Mouse (Mus musculus): Measurements from ENCODE around the gene Pdlim7. TPM values are rescaled to one million over a fixed set of nuclear protein-coding genes. Genes with fewer than 3 reads are reported as not detected.

Gene Pdlim7
- polyA plus RNA-seq (2015; fragmentation: Nextera tagmentation; extraction: Ambion mirVana) = 138 and 152 TPM in 2 replicates

GRCm38 (mm10) chr13:55513111-55513748 is at the start of gene Pdlim7:
Gene Pdlim7 (minus strand): TSS chr13:55513676.
- peaks cover 8% of the 10 kb centered on the region for H3K36me3 ChIP-seq (ENCODE audit: control insufficient read depth, insufficient read depth, low read length)
- H3K4me2 ChIP-seq (ENCODE audit: low read depth, low read length) = peak within 1 kb of the TSS; percentile 66
- H3K27me3 ChIP-seq (ENCODE audit: control insufficient read depth, insufficient read depth, low read depth, low read length) = no peaks in the 10 kb centered on the region; the same call in 1 of the 2 replicates
- WGBS = under 1% methylated on average over 53 of the region's 55 CpGs
- peak within 1 kb of the TSS; percentile 74 for H3K9ac ChIP-seq (ENCODE audit: low read length)
- H3K4me1 ChIP-seq (replicated peaks; ENCODE audit: control insufficient read depth, insufficient read depth, low read length) = peaks cover 29% of the 10 kb centered on the region
- H3K9me3 ChIP-seq (ENCODE audit: control insufficient read depth, low read length) = no peaks in the 10 kb centered on the region
- ATAC-seq (ENCODE audit: low read depth) = peak; percentile 69
- peak within 1 kb of the TSS; percentile 63 for H3K4me3 ChIP-seq (ENCODE audit: low read length)
- H3K27ac ChIP-seq (ENCODE audit: low read length) = peak within 1 kb of the TSS; percentile 96

GRCm38 (mm10) chr13:55557499-55557898 is 44.0 kb upstream of the Pdlim7 start:
- Histone ChIP-seq H3K4me1 (replicated peaks; ENCODE audit: control insufficient read depth, insufficient read depth, low read length) (no peaks in the 10 kb centered on the region), H3K27me3 (ENCODE audit: control insufficient read depth, insufficient read depth, low read depth, low read length) (no peaks in the 10 kb centered on the region), H3K9me3 (ENCODE audit: control insufficient read depth, low read length) (no peaks in the 10 kb centered on the region), H3K36me3 (ENCODE audit: control insufficient read depth, insufficient read depth, low read length) (peaks cover 30% of the 10 kb centered on the region), H3K4me3 (ENCODE audit: low read length) (no peak overlapping the region), H3K9ac (ENCODE audit: low read length) (no peak overlapping the region), H3K27ac (ENCODE audit: low read length) (no peak overlapping the region), H3K4me2 (ENCODE audit: low read depth, low read length) (no peak overlapping the region)
- 66% methylated on average over 6 of the region's 6 CpGs for WGBS
- peak; percentile 72 for ATAC-seq (ENCODE audit: low read depth)

- 90% methylated on average over 9 of the region's 9 CpGs for WGBS
- no peaks in the 10 kb centered on the region for H3K4me1 ChIP-seq (replicated peaks; ENCODE audit: control insufficient read depth, insufficient read depth, low read length)
- no peak overlapping the region for H3K4me2 ChIP-seq (ENCODE audit: low read depth, low read length)
- H3K9me3 ChIP-seq (ENCODE audit: control insufficient read depth, low read length) = no peaks in the 10 kb centered on the region
- no peak overlapping the region for H3K9ac ChIP-seq (ENCODE audit: low read length)
- H3K27ac ChIP-seq (ENCODE audit: low read length) = no peak overlapping the region
- H3K27me3 ChIP-seq (ENCODE audit: control insufficient read depth, insufficient read depth, low read depth, low read length) = no peaks in the 10 kb centered on the region
- ATAC-seq (ENCODE audit: low read depth) = no peak
- no peak overlapping the region for H3K4me3 ChIP-seq (ENCODE audit: low read length)
- H3K36me3 ChIP-seq (ENCODE audit: control insufficient read depth, insufficient read depth, low read length) = peaks cover 32% of the 10 kb centered on the region
Observed at GRCm38 (mm10) chr13:55555921-55556320, 42.4 kb upstream of the Pdlim7 start.

GRCm38 (mm10) chr13:55549061-55549460 is 35.6 kb upstream of the Pdlim7 start:
- H3K9me3 ChIP-seq (ENCODE audit: control insufficient read depth, low read length) = no peaks in the 10 kb centered on the region
- 91% methylated on average over 15 of the region's 15 CpGs for WGBS
- no peak overlapping the region for H3K9ac ChIP-seq (ENCODE audit: low read length)
- no peak overlapping the region for H3K4me3 ChIP-seq (ENCODE audit: low read length)
- no peaks in the 10 kb centered on the region for H3K27me3 ChIP-seq (ENCODE audit: control insufficient read depth, insufficient read depth, low read depth, low read length)
- H3K4me2 ChIP-seq (ENCODE audit: low read depth, low read length) = no peak overlapping the region
- H3K36me3 ChIP-seq (ENCODE audit: control insufficient read depth, insufficient read depth, low read length) = peaks cover 32% of the 10 kb centered on the region
- ATAC-seq (ENCODE audit: low read depth) = no peak
- no peaks in the 10 kb centered on the region for H3K4me1 ChIP-seq (replicated peaks; ENCODE audit: control insufficient read depth, insufficient read depth, low read length)
- H3K27ac ChIP-seq (ENCODE audit: low read length) = no peak overlapping the region

- no peak for ATAC-seq (ENCODE audit: low read depth)
- H3K4me3 ChIP-seq (ENCODE audit: low read length) = no peak overlapping the region
- 87% methylated on average over 5 of the region's 5 CpGs for WGBS
Observed at GRCm38 (mm10) chr13:55548426-55548825, 35.0 kb upstream of the Pdlim7 start.

GRCm38 (mm10) chr13:55547916-55548315 is 34.4 kb upstream of the Pdlim7 start:
- H3K4me3 ChIP-seq (ENCODE audit: low read length) = no peak overlapping the region
- H3K9me3 ChIP-seq (ENCODE audit: control insufficient read depth, low read length) = no peaks in the 10 kb centered on the region
- no peaks in the 10 kb centered on the region for H3K4me1 ChIP-seq (replicated peaks; ENCODE audit: control insufficient read depth, insufficient read depth, low read length)
- H3K27me3 ChIP-seq (ENCODE audit: control insufficient read depth, insufficient read depth, low read depth, low read length) = no peaks in the 10 kb centered on the region
- WGBS = 89% methylated on average over 2 of the region's 2 CpGs
- H3K36me3 ChIP-seq (ENCODE audit: control insufficient read depth, insufficient read depth, low read length) = peaks cover 28% of the 10 kb centered on the region
- H3K9ac ChIP-seq (ENCODE audit: low read length) = no peak overlapping the region
- ATAC-seq (ENCODE audit: low read depth) = no peak
- H3K4me2 ChIP-seq (ENCODE audit: low read depth, low read length) = no peak overlapping the region
- H3K27ac ChIP-seq (ENCODE audit: low read length) = no peak overlapping the region

More at GRCm38 (mm10) chr13:55548426-55548825, 35.0 kb upstream of the Pdlim7 start:
- Histone ChIP-seq H3K27ac (ENCODE audit: low read length) (no peak overlapping the region), H3K27me3 (ENCODE audit: control insufficient read depth, insufficient read depth, low read depth, low read length) (no peaks in the 10 kb centered on the region), H3K36me3 (ENCODE audit: control insufficient read depth, insufficient read depth, low read length) (peaks cover 27% of the 10 kb centered on the region), H3K4me2 (ENCODE audit: low read depth, low read length) (no peak overlapping the region), H3K9ac (ENCODE audit: low read length) (no peak overlapping the region), H3K9me3 (ENCODE audit: control insufficient read depth, low read length) (no peaks in the 10 kb centered on the region), H3K4me1 (replicated peaks; ENCODE audit: control insufficient read depth, insufficient read depth, low read length) (no peaks in the 10 kb centered on the region)

GRCm38 (mm10) chr13:55544792-55545191 is 31.3 kb upstream of the Pdlim7 start:
- Histone ChIP-seq H3K27ac (ENCODE audit: low read length) (no peak overlapping the region), H3K4me1 (replicated peaks; ENCODE audit: control insufficient read depth, insufficient read depth, low read length) (no peaks in the 10 kb centered on the region), H3K9ac (ENCODE audit: low read length) (no peak overlapping the region), H3K9me3 (ENCODE audit: control insufficient read depth, low read length) (no peaks in the 10 kb centered on the region), H3K4me2 (ENCODE audit: low read depth, low read length) (no peak overlapping the region), H3K27me3 (ENCODE audit: control insufficient read depth, insufficient read depth, low read depth, low read length) (no peaks in the 10 kb centered on the region), H3K4me3 (ENCODE audit: low read length) (no peak overlapping the region), H3K36me3 (ENCODE audit: control insufficient read depth, insufficient read depth, low read length) (peaks cover 41% of the 10 kb centered on the region)
- 91% methylated on average over 6 of the region's 6 CpGs for WGBS
- ATAC-seq (ENCODE audit: low read depth) = no peak

- Histone ChIP-seq H3K4me3 (ENCODE audit: low read length) (no peak overlapping the region), H3K27ac (ENCODE audit: low read length) (no peak overlapping the region), H3K36me3 (ENCODE audit: control insufficient read depth, insufficient read depth, low read length) (peaks cover 42% of the 10 kb centered on the region), H3K9me3 (ENCODE audit: control insufficient read depth, low read length) (no peaks in the 10 kb centered on the region), H3K9ac (ENCODE audit: low read length) (no peak overlapping the region), H3K4me2 (ENCODE audit: low read depth, low read length) (no peak overlapping the region), H3K27me3 (ENCODE audit: control insufficient read depth, insufficient read depth, low read depth, low read length) (no peaks in the 10 kb centered on the region), H3K4me1 (replicated peaks; ENCODE audit: control insufficient read depth, insufficient read depth, low read length) (no peaks in the 10 kb centered on the region)
- no peak for ATAC-seq (ENCODE audit: low read depth)
- WGBS = 77% methylated on average over 8 of the region's 8 CpGs
Observed at GRCm38 (mm10) chr13:55543447-55543846, 30.0 kb upstream of the Pdlim7 start.

GRCm38 (mm10) chr13:55542891-55543290 is 29.4 kb upstream of the Pdlim7 start:
- Histone ChIP-seq H3K36me3 (ENCODE audit: control insufficient read depth, insufficient read depth, low read length) (peaks cover 41% of the 10 kb centered on the region), H3K27me3 (ENCODE audit: control insufficient read depth, insufficient read depth, low read depth, low read length) (no peaks in the 10 kb centered on the region), H3K4me3 (ENCODE audit: low read length) (no peak overlapping the region), H3K4me2 (ENCODE audit: low read depth, low read length) (no peak overlapping the region), H3K9ac (ENCODE audit: low read length) (no peak overlapping the region), H3K27ac (ENCODE audit: low read length) (no peak overlapping the region), H3K9me3 (ENCODE audit: control insufficient read depth, low read length) (no peaks in the 10 kb centered on the region), H3K4me1 (replicated peaks; ENCODE audit: control insufficient read depth, insufficient read depth, low read length) (no peaks in the 10 kb centered on the region)
- no peak for ATAC-seq (ENCODE audit: low read depth)
- WGBS = 94% methylated on average over 4 of the region's 4 CpGs

Data from lung, embryonic 16.5 days (tissue).